Mouse (Mus musculus): Measurements from ENCODE around the gene Adgrv1. TPM values are rescaled to one million over a fixed set of nuclear protein-coding genes. Genes with fewer than 3 reads are reported as not detected.
"Not testable (repeated sequence)": the region's sequence is repeated elsewhere in the genome, so short reads cannot be mapped to it uniquely, and the experiment has no call there.

Gene Adgrv1
- polyA plus RNA-seq, 2 experiments = 0.08 to 0.24 TPM

DNA sequence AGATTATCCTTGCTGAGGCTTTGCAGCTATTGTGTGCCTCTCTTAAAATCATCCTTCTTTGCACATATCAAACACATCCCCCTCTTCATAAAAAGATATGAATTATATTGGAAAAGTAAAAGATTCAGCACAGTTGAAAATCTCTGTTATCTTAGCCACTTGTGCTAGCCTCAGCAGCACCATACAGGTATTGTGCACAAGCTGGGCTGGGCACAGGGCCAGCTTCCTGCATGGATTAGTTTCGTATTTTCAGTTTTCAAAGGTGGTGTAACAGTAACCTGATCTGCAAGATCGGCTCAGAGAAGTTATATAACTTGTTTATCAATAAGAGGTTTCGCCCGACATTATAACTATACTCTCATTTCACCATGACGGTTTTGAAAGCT is 353.6 kb downstream of the Adgrv1 start:
- ATAC-seq (ENCODE audit: insufficient read depth) (no peak), DNase-seq (ENCODE audit: low read depth in 3 of 3, low spot score in 3 of 3) (no peak)
- Histone ChIP-seq H3K36me3 (replicated peaks; ENCODE audit: control insufficient read depth, insufficient read depth, low read depth) (no peaks in the 10 kb centered on the region), H3K27me3 (ENCODE audit: control insufficient read depth, insufficient read depth, low read length) (no peaks in the 10 kb centered on the region), H3K9ac (replicated peaks) (no peak overlapping the region), H3K9me3 (ENCODE audit: control insufficient read depth, low read length) (no peaks in the 10 kb centered on the region), H3K4me3 (ENCODE audit: insufficient read depth in 1 of 2, low read depth in 2 of 2, low read length in 2 of 2) (no peak overlapping the region), H3K4me1 (replicated peaks; ENCODE audit: control insufficient read depth in 2 of 2, insufficient read depth in 2 of 2, low read length in 1 of 2) (no peaks in the 10 kb centered on the region), H3K27ac (no peak overlapping the region), H3K4me2 (ENCODE audit: low read depth) (no peak overlapping the region)
- 62% methylated on average over 5 of the region's 5 CpGs for WGBS (ENCODE audit: insufficient replicate concordance)
- TF ChIP-seq EP300 (IDR thresholded peaks at IDR 0.05; ENCODE audit: low read depth) = no peak
- no peak for TF ChIP-seq CTCF (IDR thresholded peaks at IDR 0.05; ENCODE audit: low read depth)

DNA sequence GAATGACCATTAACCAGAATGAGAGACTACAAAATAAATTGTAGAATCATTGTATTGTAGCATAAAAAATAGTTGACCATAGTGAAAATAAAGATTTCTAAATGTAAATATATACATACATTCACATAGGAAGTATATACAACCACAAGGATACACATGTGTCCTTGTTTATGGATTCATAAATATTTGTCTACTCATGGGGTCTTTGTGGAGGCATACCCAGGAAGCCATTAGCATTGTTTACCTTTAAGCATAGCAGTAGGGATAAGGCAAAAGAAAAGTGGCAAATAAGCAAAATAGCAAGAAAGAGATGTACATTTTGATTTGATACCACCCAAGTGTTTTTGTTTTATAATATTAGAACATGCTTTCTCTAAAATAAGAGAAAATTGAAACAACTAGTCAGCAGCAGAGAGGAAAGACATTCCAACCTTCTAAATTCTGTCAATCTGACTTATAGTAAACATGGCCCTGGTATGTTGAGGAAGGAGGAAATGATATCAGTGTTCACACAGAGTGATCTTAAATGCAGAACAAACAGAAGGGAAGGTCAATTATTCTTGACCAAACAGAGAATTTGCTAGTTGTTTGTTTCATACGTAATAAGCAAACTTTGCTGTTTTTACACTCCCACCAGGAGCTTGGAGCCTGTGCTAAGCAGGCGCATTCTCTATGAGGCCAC is 354.1 kb downstream of the Adgrv1 start:
- TF ChIP-seq CTCF (IDR thresholded peaks at IDR 0.05; ENCODE audit: low read depth) = no peak
- no peak for TF ChIP-seq EP300 (IDR thresholded peaks at IDR 0.05; ENCODE audit: low read depth)

DNA sequence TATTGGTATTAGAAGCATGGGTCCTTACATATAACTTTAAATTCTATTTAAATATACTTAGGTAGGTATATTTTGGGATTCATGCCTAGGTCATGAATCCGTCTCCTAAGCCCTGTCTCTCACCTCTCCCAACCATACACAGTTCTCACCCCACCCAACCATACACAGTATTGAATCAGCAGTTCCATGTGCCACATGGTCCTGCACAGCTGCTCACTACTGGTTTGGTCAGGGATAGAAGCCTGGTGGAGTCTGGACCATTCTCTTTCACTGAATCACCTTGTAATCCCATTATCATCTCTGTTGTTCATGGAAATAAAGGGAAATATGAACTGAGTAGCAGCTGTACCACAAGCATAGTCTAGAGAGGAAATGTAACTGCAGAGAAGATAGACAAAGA is 359.1 kb downstream of the Adgrv1 start:
- DNase-seq (ENCODE audit: low read depth in 3 of 3, low spot score in 3 of 3) (no peak), ATAC-seq (ENCODE audit: insufficient read depth) (no peak)
- Histone ChIP-seq H3K9ac (replicated peaks) (no peak overlapping the region), H3K36me3 (replicated peaks; ENCODE audit: control insufficient read depth, insufficient read depth, low read depth) (no peaks in the 10 kb centered on the region), H3K9me3 (ENCODE audit: control insufficient read depth, low read length) (no peaks in the 10 kb centered on the region), H3K27ac (no peak overlapping the region), H3K4me1 (replicated peaks; ENCODE audit: control insufficient read depth in 2 of 2, insufficient read depth in 2 of 2, low read length in 1 of 2) (no peaks in the 10 kb centered on the region), H3K27me3 (ENCODE audit: control insufficient read depth, insufficient read depth, low read length) (no peaks in the 10 kb centered on the region), H3K4me2 (ENCODE audit: low read depth) (no peak overlapping the region), H3K4me3 (ENCODE audit: insufficient read depth in 1 of 2, low read depth in 2 of 2, low read length in 2 of 2) (no peak overlapping the region)
- WGBS (ENCODE audit: insufficient replicate concordance) = 45% methylated on average over 1 of the region's 1 CpGs
- TF ChIP-seq CTCF (IDR thresholded peaks at IDR 0.05; ENCODE audit: low read depth) = no peak
- no peak for TF ChIP-seq EP300 (IDR thresholded peaks at IDR 0.05; ENCODE audit: low read depth)

More for the DNA sequence above, 354.1 kb downstream of the Adgrv1 start:
- Histone ChIP-seq H3K27ac (no peak overlapping the region), H3K4me1 (replicated peaks; ENCODE audit: control insufficient read depth in 2 of 2, insufficient read depth in 2 of 2, low read length in 1 of 2) (no peaks in the 10 kb centered on the region), H3K36me3 (replicated peaks; ENCODE audit: control insufficient read depth, insufficient read depth, low read depth) (no peaks in the 10 kb centered on the region), H3K9me3 (ENCODE audit: control insufficient read depth, low read length) (no peaks in the 10 kb centered on the region), H3K9ac (replicated peaks) (no peak overlapping the region), H3K27me3 (ENCODE audit: control insufficient read depth, insufficient read depth, low read length) (no peaks in the 10 kb centered on the region), H3K4me2 (ENCODE audit: low read depth) (no peak overlapping the region), H3K4me3 (ENCODE audit: insufficient read depth in 1 of 2, low read depth in 2 of 2, low read length in 2 of 2) (no peak overlapping the region)
- WGBS (ENCODE audit: insufficient replicate concordance) = 65% methylated on average over 2 of the region's 2 CpGs
- no peak for ATAC-seq (ENCODE audit: insufficient read depth)
- DNase-seq (ENCODE audit: low read depth in 3 of 3, low spot score in 3 of 3) = no peak

DNA sequence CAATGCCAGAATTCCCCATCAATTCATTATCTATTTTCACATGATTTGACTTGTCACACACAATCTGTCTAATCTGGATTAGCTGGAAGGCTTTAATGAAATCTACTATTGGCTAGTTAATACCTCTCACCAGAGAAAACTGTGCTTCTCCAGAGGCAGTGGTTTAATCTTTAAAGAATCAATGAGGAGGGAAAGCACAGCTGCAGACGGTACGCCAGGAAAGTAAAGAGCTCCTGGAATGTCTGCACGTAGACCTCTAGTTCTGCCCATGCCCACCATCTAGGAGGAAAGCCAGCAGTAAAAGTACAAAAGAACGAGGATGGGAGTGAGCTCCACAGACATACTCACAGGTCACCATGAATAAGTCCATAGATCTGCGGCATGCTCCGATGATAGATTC is 362.6 kb downstream of the Adgrv1 start:
- ATAC-seq (ENCODE audit: insufficient read depth) = no peak
- no peaks in the 10 kb centered on the region for H3K4me1 ChIP-seq (replicated peaks; ENCODE audit: control insufficient read depth in 2 of 2, insufficient read depth in 2 of 2, low read length in 1 of 2)
- DNase-seq (ENCODE audit: low read depth in 3 of 3, low spot score in 3 of 3) = no peak
- no peak overlapping the region for H3K4me2 ChIP-seq (ENCODE audit: low read depth)
- no peak overlapping the region for H3K27ac ChIP-seq
- H3K9me3 ChIP-seq (ENCODE audit: control insufficient read depth, low read length) = no peaks in the 10 kb centered on the region
- no peaks in the 10 kb centered on the region for H3K27me3 ChIP-seq (ENCODE audit: control insufficient read depth, insufficient read depth, low read length)
- no peaks in the 10 kb centered on the region for H3K36me3 ChIP-seq (replicated peaks; ENCODE audit: control insufficient read depth, insufficient read depth, low read depth)
- 63% methylated on average over 6 of the region's 6 CpGs for WGBS (ENCODE audit: insufficient replicate concordance)
- H3K4me3 ChIP-seq (ENCODE audit: insufficient read depth in 1 of 2, low read depth in 2 of 2, low read length in 2 of 2) = no peak overlapping the region
- no peak overlapping the region for H3K9ac ChIP-seq (replicated peaks)
- TF ChIP-seq EP300 (IDR thresholded peaks at IDR 0.05; ENCODE audit: low read depth) = no peak
- TF ChIP-seq CTCF (IDR thresholded peaks at IDR 0.05; ENCODE audit: low read depth) = no peak

DNA sequence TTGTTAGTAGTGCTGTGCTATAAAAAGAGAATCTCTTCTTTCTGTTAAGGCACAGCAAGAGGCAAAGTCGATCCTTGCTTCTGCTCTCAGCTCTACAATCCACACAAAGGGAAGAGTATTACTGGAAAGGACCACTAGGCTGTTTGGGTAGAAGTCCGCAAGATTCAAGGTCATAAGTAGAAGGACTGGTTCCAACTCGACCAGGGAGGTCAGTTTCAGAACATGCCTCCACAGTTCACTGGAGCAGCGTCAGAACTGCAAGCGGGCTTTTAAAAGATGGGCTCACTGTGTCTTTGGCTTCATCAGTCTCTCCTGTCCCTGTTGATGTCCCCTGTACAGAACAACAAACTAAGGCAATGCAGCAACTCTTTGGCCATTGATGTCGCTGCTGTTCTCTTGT is 363.9 kb downstream of the Adgrv1 start:
- Histone ChIP-seq H3K4me3 (ENCODE audit: insufficient read depth in 1 of 2, low read depth in 2 of 2, low read length in 2 of 2) (no peak overlapping the region), H3K4me1 (replicated peaks; ENCODE audit: control insufficient read depth in 2 of 2, insufficient read depth in 2 of 2, low read length in 1 of 2) (no peaks in the 10 kb centered on the region), H3K9ac (replicated peaks) (no peak overlapping the region), H3K4me2 (ENCODE audit: low read depth) (no peak overlapping the region), H3K27me3 (ENCODE audit: control insufficient read depth, insufficient read depth, low read length) (no peaks in the 10 kb centered on the region), H3K27ac (no peak overlapping the region), H3K36me3 (replicated peaks; ENCODE audit: control insufficient read depth, insufficient read depth, low read depth) (no peaks in the 10 kb centered on the region), H3K9me3 (ENCODE audit: control insufficient read depth, low read length) (no peaks in the 10 kb centered on the region)
- TF ChIP-seq CTCF (IDR thresholded peaks at IDR 0.05; ENCODE audit: low read depth) (no peak), EP300 (IDR thresholded peaks at IDR 0.05; ENCODE audit: low read depth) (no peak)
- ATAC-seq (ENCODE audit: insufficient read depth) (no peak), DNase-seq (ENCODE audit: low read depth in 3 of 3, low spot score in 3 of 3) (no peak)
- 56% methylated on average over 6 of the region's 6 CpGs for WGBS (ENCODE audit: insufficient replicate concordance)

DNA sequence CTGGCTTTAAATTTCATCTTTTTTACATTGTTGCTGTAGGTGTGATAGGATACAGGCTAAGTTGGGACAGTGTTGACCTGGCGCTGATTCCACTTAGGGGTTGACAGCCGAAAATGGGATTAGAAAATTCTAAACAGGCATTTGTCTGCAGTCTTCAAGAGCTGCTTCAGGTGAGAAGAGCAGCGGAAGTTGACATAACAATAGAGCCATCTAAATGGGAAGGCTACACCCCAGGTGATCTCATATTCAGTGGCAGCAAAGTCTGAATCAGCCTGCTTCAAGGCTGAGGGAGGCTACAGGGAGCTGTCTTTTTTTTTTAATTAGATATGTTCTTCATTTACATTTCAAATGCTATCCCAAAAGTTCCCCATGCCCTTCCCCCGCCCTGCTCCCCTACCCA is 365.5 kb downstream of the Adgrv1 start:
- WGBS (ENCODE audit: insufficient replicate concordance) = 64% methylated on average over 4 of the region's 4 CpGs
- H3K9ac ChIP-seq (replicated peaks); H3K4me2 ChIP-seq (ENCODE audit: low read depth); H3K9me3 ChIP-seq (ENCODE audit: control insufficient read depth, low read length); DNase-seq (ENCODE audit: low read depth in 3 of 3, low spot score in 3 of 3); ATAC-seq (ENCODE audit: insufficient read depth); H3K4me3 ChIP-seq (ENCODE audit: insufficient read depth in 1 of 2, low read depth in 2 of 2, low read length in 2 of 2); H3K4me1 ChIP-seq (replicated peaks; ENCODE audit: control insufficient read depth in 2 of 2, insufficient read depth in 2 of 2, low read length in 1 of 2); H3K36me3 ChIP-seq (replicated peaks; ENCODE audit: control insufficient read depth, insufficient read depth, low read depth); H3K27ac ChIP-seq; H3K27me3 ChIP-seq (ENCODE audit: control insufficient read depth, insufficient read depth, low read length): not testable (repeated sequence)
